Mouse (Mus musculus) limb, embryonic 11.5 days (tissue): ENCODE data around the gene Scaf1. TPM values are rescaled to one million over a fixed set of nuclear protein-coding genes. Genes with fewer than 3 reads are reported as not detected.

Experiments
- ATAC-seq: fragments of 200-750 bp; cut with Nextera tagmentation; 2 replicates; pipeline ENCODE4 v1.8.0; 2017; ENCODE audit warnings: low read depth; ENCODE audit not compliant: insufficient number of reproducible peaks, low FRiP score, low TSS enrichment
- DNase-seq: peaks from one replicate; pipeline ENCODE4 v3.0.0-alpha.2; 2015; ENCODE audit warnings: low spot score
- H3K27ac ChIP-seq: fragments of 300-500 bp; sonication (generic); replicated peaks from 2 replicates; pipeline ENCODE4 v1.5.1; 2014; ENCODE audit warnings: low read depth, mild to moderate bottlenecking, low read length
- H3K27me3 ChIP-seq: fragments of 300-500 bp; sonication (generic); 2 replicates; pipeline ENCODE4 v1.6.1; 2014; ENCODE audit warnings: mild to moderate bottlenecking, low read length, mixed read lengths; ENCODE audit not compliant: control insufficient read depth, insufficient read depth
- H3K36me3 ChIP-seq: fragments of 300-500 bp; sonication (generic); 2 replicates; pipeline ENCODE4 v1.6.1; 2014; ENCODE audit warnings: mild to moderate bottlenecking, low read length, moderate library complexity, mixed read lengths; ENCODE audit not compliant: control insufficient read depth, insufficient read depth
- H3K4me1 ChIP-seq: fragments of 300-500 bp; sonication (generic); 2 replicates; pipeline ENCODE4 v1.6.1; 2014; ENCODE audit warnings: low read length, mixed read lengths; ENCODE audit not compliant: control insufficient read depth, insufficient read depth
- H3K4me2 ChIP-seq: fragments of 300-500 bp; sonication (generic); 2 replicates; pipeline ENCODE4 v1.6.1; 2014; ENCODE audit warnings: low read depth, mild to moderate bottlenecking, moderate library complexity; ENCODE audit not compliant: severe bottlenecking
- H3K4me3 ChIP-seq: fragments of 300-500 bp; sonication (generic); 2 replicates; pipeline ENCODE4 v1.5.1; 2014; ENCODE audit warnings: low read depth, low read length
- H3K9ac ChIP-seq: fragments of 300-500 bp; sonication (generic); 2 replicates; pipeline ENCODE4 v1.6.1; 2014; ENCODE audit warnings: mild to moderate bottlenecking, low read length
- H3K9me3 ChIP-seq: fragments of 300-500 bp; sonication (generic); 2 replicates; pipeline ENCODE4 v1.6.1; 2016; ENCODE audit warnings: low read length; ENCODE audit not compliant: control insufficient read depth
- WGBS: fragments of 180-500 bp; shearing (Covaris S2); extraction: QIAGEN DNeasy Blood & Tissue Kit; methylation state at CpG from one replicate; pipeline ENCODE4 v1.1.7; 2014; 5-methylcytosine and 5-hydroxymethylcytosine counted together
- polyA plus RNA-seq: library from polyadenylated mRNA; unstranded; fragments of >200 nt; fragmentation: Nextera tagmentation; extraction: Ambion mirVana; gene quantifications from 2 replicates; pipeline ENCODE4 v1.2.1, GENCODE M21; 2014

Scaf1 gene
- polyA plus RNA-seq, 1 experiment from 2014 or later = 52.0 TPM

- Histone ChIP-seq H3K9ac (no peak overlapping the region), H3K4me2 (no peak overlapping the region), H3K4me3 (no peak overlapping the region), H3K9me3 (no peaks in the 10 kb centered on the region), H3K27ac (no peak overlapping the region), H3K4me1 (peaks cover 9% of the 10 kb centered on the region), H3K27me3 (no peaks in the 10 kb centered on the region), H3K36me3 (peaks cover 27% of the 10 kb centered on the region)
- DNase-seq (peak; percentile 92), ATAC-seq (no peak)
- WGBS = 41% methylated on average over 6 of the region's 6 CpGs
Measured at GRCm38 (mm10) chr7:44983085-44983484, 33.1 kb downstream of the Scaf1 start.

DNA sequence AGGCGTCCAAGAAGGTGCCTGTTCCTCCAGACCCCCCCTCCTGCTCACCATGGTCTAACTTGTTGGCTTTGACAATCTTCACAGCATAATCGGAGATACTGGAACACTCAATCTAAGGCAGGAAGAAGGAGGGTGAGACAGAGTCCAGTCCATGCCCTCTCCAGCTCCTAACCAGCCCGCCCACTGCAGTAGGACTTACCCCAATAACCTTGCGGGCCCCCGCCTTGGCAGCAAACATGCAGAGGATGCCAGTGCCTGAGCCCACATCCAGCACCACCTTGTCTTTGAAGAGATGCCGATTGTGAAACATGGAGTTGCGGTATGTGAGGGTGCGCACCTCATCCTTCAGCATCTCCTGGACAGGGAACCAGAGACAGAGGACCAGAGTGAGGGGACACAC, 34.6 kb downstream of the Scaf1 start:
- WGBS = 92% methylated on average over 8 of the region's 8 CpGs
- H3K36me3 ChIP-seq = peaks cover 43% of the 10 kb centered on the region
- H3K4me2 ChIP-seq = no peak overlapping the region
- no peak overlapping the region for H3K9ac ChIP-seq
- ATAC-seq = no peak
- H3K27me3 ChIP-seq = no peaks in the 10 kb centered on the region
- H3K27ac ChIP-seq = no peak overlapping the region
- H3K4me3 ChIP-seq = no peak overlapping the region
- H3K4me1 ChIP-seq = peaks cover 9% of the 10 kb centered on the region
- H3K9me3 ChIP-seq = no peaks in the 10 kb centered on the region
- DNase-seq = no peak

- no peak overlapping the region for H3K4me3 ChIP-seq
- ATAC-seq (no peak), DNase-seq (no peak)
- H3K27ac ChIP-seq = no peak overlapping the region
- 95% methylated on average over 3 of the region's 3 CpGs for WGBS
- no peak overlapping the region for H3K9ac ChIP-seq
- peaks cover 5% of the 10 kb centered on the region for H3K4me1 ChIP-seq
- no peak overlapping the region for H3K4me2 ChIP-seq
- no peaks in the 10 kb centered on the region for H3K27me3 ChIP-seq
- H3K9me3 ChIP-seq = no peaks in the 10 kb centered on the region
- H3K36me3 ChIP-seq = peaks cover 45% of the 10 kb centered on the region
Measured at GRCm38 (mm10) chr7:44978300-44978699, 37.9 kb downstream of the Scaf1 start.

GRCm38 (mm10) chr7:44975117-44975419, 41.1 kb downstream of the Scaf1 start:
- ATAC-seq = no peak
- 31% methylated on average over 6 of the region's 6 CpGs for WGBS
- H3K9ac ChIP-seq = no peak overlapping the region
- peaks cover 11% of the 10 kb centered on the region for H3K4me1 ChIP-seq
- no peak overlapping the region for H3K4me3 ChIP-seq
- no peak for DNase-seq
- H3K36me3 ChIP-seq = peaks cover 31% of the 10 kb centered on the region
- H3K4me2 ChIP-seq = peak overlapping the region; percentile 80; the same call in 1 of the 2 replicates
- H3K9me3 ChIP-seq = no peaks in the 10 kb centered on the region
- no peaks in the 10 kb centered on the region for H3K27me3 ChIP-seq
- H3K27ac ChIP-seq = no peak overlapping the region

GRCm38 (mm10) chr7:44974383-44975116, 41.6 kb downstream of the Scaf1 start, which contains the start of gene Cpt1c:
Cpt1c (minus strand) TSS chr7:44974851.
- peak; percentile 26; the same call in 1 of the 2 replicates for ATAC-seq
- H3K9me3 ChIP-seq = no peaks in the 10 kb centered on the region
- WGBS = 2% methylated on average over 22 of the region's 22 CpGs

GRCm38 (mm10) chr7:44973415-44974130, 42.6 kb downstream of the Scaf1 start:
- no peak for ATAC-seq
- peak overlapping the region; percentile 80 for H3K4me2 ChIP-seq
- H3K4me1 ChIP-seq = peaks cover 11% of the 10 kb centered on the region
- peaks cover 20% of the 10 kb centered on the region for H3K36me3 ChIP-seq
- no peaks in the 10 kb centered on the region for H3K9me3 ChIP-seq
- no peaks in the 10 kb centered on the region for H3K27me3 ChIP-seq
- peak overlapping the region; percentile 48 for H3K4me3 ChIP-seq
- H3K27ac ChIP-seq = peak overlapping the region; percentile 42; the same call in 1 of the 2 replicates
- no peak for DNase-seq
- peak overlapping the region; percentile 68 for H3K9ac ChIP-seq
- WGBS = 48% methylated on average over 14 of the region's 14 CpGs

More at GRCm38 (mm10) chr7:44974383-44975116, 41.6 kb downstream of the Scaf1 start, which contains the start of gene Cpt1c:
- Histone ChIP-seq H3K4me3 (peak within 1 kb of the TSS; percentile 48), H3K9ac (peak within 1 kb of the TSS; percentile 68), H3K27ac (peak within 1 kb of the TSS; percentile 68), H3K36me3 (peaks cover 30% of the 10 kb centered on the region), H3K27me3 (no peaks in the 10 kb centered on the region), H3K4me1 (peaks cover 11% of the 10 kb centered on the region), H3K4me2 (peak within 1 kb of the TSS; percentile 80)
- DNase-seq = peak; percentile 86

DNA sequence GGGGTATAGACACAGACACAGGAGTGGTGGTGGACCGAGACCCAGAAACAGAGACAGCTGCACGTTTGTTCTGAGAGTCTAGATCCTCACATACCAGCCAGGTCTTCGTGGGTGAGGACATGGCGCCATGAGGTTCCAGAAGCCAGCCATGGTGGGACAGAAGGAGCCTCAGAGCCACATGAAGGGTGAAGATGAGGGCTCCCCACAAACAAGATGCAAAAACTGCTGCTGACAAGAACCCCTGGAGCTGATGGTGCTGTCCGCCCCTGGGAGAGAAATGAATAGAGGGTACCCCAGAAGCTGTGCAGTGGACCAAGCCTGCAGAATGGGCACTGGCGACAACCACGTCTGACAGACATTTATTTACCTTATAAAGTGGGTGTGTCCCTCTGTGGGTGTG, 45.0 kb downstream of the Scaf1 start:
- Histone ChIP-seq H3K4me2 (peak overlapping the region; percentile 76), H3K36me3 (no peaks in the 10 kb centered on the region; the same call in 1 of the 2 replicates), H3K9me3 (no peaks in the 10 kb centered on the region), H3K4me1 (peaks cover 11% of the 10 kb centered on the region), H3K9ac (peak overlapping the region; percentile 65), H3K4me3 (peak overlapping the region; percentile 59), H3K27ac (no peak overlapping the region), H3K27me3 (no peaks in the 10 kb centered on the region)
- DNase-seq (no peak), ATAC-seq (no peak)
- WGBS = 80% methylated on average over 7 of the region's 7 CpGs

- H3K4me1 ChIP-seq = peaks cover 11% of the 10 kb centered on the region
- no peaks in the 10 kb centered on the region for H3K9me3 ChIP-seq
- peak overlapping the region; percentile 65 for H3K9ac ChIP-seq
- DNase-seq (peak; percentile 92), ATAC-seq (peak; percentile 96)
- peak overlapping the region; percentile 76 for H3K4me2 ChIP-seq
- H3K27me3 ChIP-seq = no peaks in the 10 kb centered on the region
- peak overlapping the region; percentile 69 for H3K27ac ChIP-seq
- 0% methylated on average over 36 of the region's 36 CpGs for WGBS
- H3K36me3 ChIP-seq = no peaks in the 10 kb centered on the region; the same call in 1 of the 2 replicates
- H3K4me3 ChIP-seq = peak overlapping the region; percentile 59
Measured at GRCm38 (mm10) chr7:44970231-44970691, 45.9 kb downstream of the Scaf1 start.
